Mouse (Mus musculus) spleen, adult 2 months (tissue): ENCODE data around the gene Vps18.

Experiments used
- CTCF ChIP-seq: fragments of 200-500 bp; IDR thresholded peaks from 2 replicates; pipeline ENCODE4 v1.5.1; 2011; ENCODE audit warnings: mild to moderate bottlenecking, inconsistent platforms; ENCODE audit not compliant: insufficient read depth, insufficient read length, insufficient replicate concordance; ENCODE audit errors: extremely low read depth
- POLR2A ChIP-seq: fragments of 200-500 bp; IDR thresholded peaks from 2 replicates; pipeline ENCODE4 v1.6.1; 2011; ENCODE audit warnings: low read depth, low read length, inconsistent platforms

GRCm38 (mm10) chr2:119254976-119255375 is 33.6 kb upstream of the Vps18 start:
- TF ChIP-seq POLR2A = no peak
- TF ChIP-seq CTCF = no peak
